Mouse (Mus musculus) CH12.LX (cell line): ENCODE results near the gene Pde11a. TPM values are rescaled to one million over a fixed set of nuclear protein-coding genes. Genes with fewer than 3 reads are reported as not detected.

Source experiments
- DNase-seq: peaks from one replicate; pipeline ENCODE4 v3.0.0-alpha.2; 2013; ENCODE audit errors: extremely low read depth
- H3K27ac ChIP-seq: 2 replicates; pipeline ENCODE4 v1.5.1; 2012; ENCODE audit warnings: low read depth, mild to moderate bottlenecking, control low read depth, moderate library complexity; ENCODE audit not compliant: insufficient read depth
- H3K27me3 ChIP-seq: replicated peaks from 2 replicates; pipeline ENCODE3; 2012; ENCODE audit warnings: inconsistent platforms
- H3K36me3 ChIP-seq, 2 experiments: replicated peaks in 1 of 2; 2 replicates each; pipeline versions ENCODE3 to v1.6.1; 2012; ENCODE audit warnings: inconsistent platforms in 1 of 2, low read length in 1 of 2, mild to moderate bottlenecking in 1 of 2, mixed read lengths in 1 of 2, moderate library complexity in 1 of 2; ENCODE audit not compliant: control insufficient read depth in 1 of 2, insufficient read depth in 1 of 2
- H3K4me1 ChIP-seq, 2 experiments: 2 replicates each; pipeline ENCODE4 v1.6.1; 2012; ENCODE audit warnings: inconsistent platforms in 1 of 2, moderate library complexity in 1 of 2; ENCODE audit not compliant: insufficient read depth in 2 of 2, control insufficient read depth in 1 of 2
- H3K4me2 ChIP-seq: 2 replicates; pipeline ENCODE4 v1.6.1; 2012; ENCODE audit warnings: low read depth, mild to moderate bottlenecking, control low read depth; ENCODE audit not compliant: poor library complexity, insufficient read depth, severe bottlenecking
- H3K4me3 ChIP-seq, 3 experiments: fragments of 150-350 bp in 1 of 3; sonication (generic) in 1 of 3; replicated peaks in 1 of 3; 2 replicates each; pipeline versions ENCODE3 to v1.5.1; 2011 to 2012; ENCODE audit warnings: low read depth in 2 of 3, low read length in 2 of 3, mild to moderate bottlenecking in 2 of 3, moderate library complexity in 2 of 3, control low read depth in 1 of 3, improper control_type of control experiment in 1 of 3, inconsistent platforms in 1 of 3, mixed read lengths in 1 of 3; ENCODE audit not compliant: poor library complexity in 1 of 3
- H3K79me2 ChIP-seq: replicated peaks from 2 replicates; pipeline ENCODE4 v1.6.1; 2012; ENCODE audit warnings: mild to moderate bottlenecking, moderate library complexity; ENCODE audit not compliant: control insufficient read depth, poor library complexity, insufficient read depth, severe bottlenecking; ENCODE audit errors: extremely low read depth
- H3K9ac ChIP-seq: 2 replicates; pipeline ENCODE4 v1.6.1; 2012; ENCODE audit warnings: low read depth, mild to moderate bottlenecking, control low read depth, moderate library complexity; ENCODE audit not compliant: insufficient read depth
- H3K9me3 ChIP-seq: replicated peaks from 2 replicates; pipeline ENCODE3; 2012; ENCODE audit warnings: low read length, inconsistent platforms, mixed read lengths
- CHD1 ChIP-seq: IDR thresholded peaks from 2 replicates; pipeline ENCODE4 v1.6.1; 2012; ENCODE audit warnings: low read depth, low read length, improper control_type of control experiment, inconsistent platforms
- CHD2 ChIP-seq: IDR thresholded peaks from 2 replicates; pipeline ENCODE4 v1.6.1; 2011; ENCODE audit warnings: low read length, improper control_type of control experiment
- EP300 ChIP-seq: IDR thresholded peaks from 2 replicates; pipeline ENCODE4 v1.6.1; 2011; ENCODE audit warnings: low read length, improper control_type of control experiment
- ETS1 ChIP-seq: conservative IDR thresholded peaks from 2 replicates; pipeline ENCODE4 v1.6.1; 2012; ENCODE audit warnings: low read depth, mild to moderate bottlenecking, inconsistent platforms, low read length, improper control_type of control experiment, moderate library complexity
- GABPA ChIP-seq: IDR thresholded peaks from 2 replicates; pipeline ENCODE4 v1.6.1; 2012; ENCODE audit warnings: low read depth, low read length, improper control_type of control experiment, inconsistent platforms; ENCODE audit not compliant: insufficient replicate concordance
- IRF4 ChIP-seq: IDR thresholded peaks from 2 replicates; pipeline ENCODE4 v1.6.1; 2014; ENCODE audit warnings: low read depth, mild to moderate bottlenecking, inconsistent platforms, low read length, improper control_type of control experiment
- JUND ChIP-seq: conservative IDR thresholded peaks from 2 replicates; pipeline ENCODE4 v1.6.1; 2011; ENCODE audit warnings: low read depth, low read length, improper control_type of control experiment
- KAT2A ChIP-seq: IDR thresholded peaks from 2 replicates; pipeline ENCODE4 v1.6.1; 2012; ENCODE audit warnings: low read length, improper control_type of control experiment, inconsistent platforms; ENCODE audit not compliant: insufficient replicate concordance
- MAFK ChIP-seq: IDR thresholded peaks from 2 replicates; pipeline ENCODE4 v1.6.1; 2011; ENCODE audit warnings: low read length, improper control_type of control experiment; ENCODE audit not compliant: insufficient replicate concordance
- MAX ChIP-seq: IDR thresholded peaks from 2 replicates; pipeline ENCODE4 v1.6.1; 2011; ENCODE audit warnings: low read length, improper control_type of control experiment
- MAZ ChIP-seq: IDR thresholded peaks from 2 replicates; pipeline ENCODE4 v1.6.1; 2012; ENCODE audit warnings: low read depth, mild to moderate bottlenecking, inconsistent platforms, low read length, improper control_type of control experiment, moderate library complexity
- MXI1 ChIP-seq: IDR thresholded peaks from 2 replicates; pipeline ENCODE4 v1.6.1; 2011; ENCODE audit warnings: mild to moderate bottlenecking, low read depth, low read length, improper control_type of control experiment
- NELFE ChIP-seq: IDR thresholded peaks from 2 replicates; pipeline ENCODE4 v1.6.1; 2011; ENCODE audit warnings: low read depth, low read length, improper control_type of control experiment
- POLR2A ChIP-seq: IDR thresholded peaks from 2 replicates; pipeline ENCODE4 v1.6.1; 2011; ENCODE audit warnings: low read depth, mild to moderate bottlenecking, improper control_type of control experiment, low read length
- RAD21 ChIP-seq: IDR thresholded peaks from 2 replicates; pipeline ENCODE4 v1.6.1; 2011; ENCODE audit warnings: low read depth, mild to moderate bottlenecking, low read length, improper control_type of control experiment, moderate library complexity
- RCOR1 ChIP-seq: conservative IDR thresholded peaks from 2 replicates; pipeline ENCODE4 v1.6.1; 2012; ENCODE audit warnings: low read depth, mild to moderate bottlenecking, inconsistent platforms, low read length, improper control_type of control experiment
- TCF12 ChIP-seq: IDR thresholded peaks from 2 replicates; pipeline ENCODE4 v1.6.1; 2014; ENCODE audit warnings: low read depth, mild to moderate bottlenecking, inconsistent platforms, low read length, improper control_type of control experiment
- USF1 ChIP-seq: IDR thresholded peaks from 2 replicates; pipeline ENCODE4 v1.6.1; 2014; ENCODE audit warnings: low read depth, mild to moderate bottlenecking, inconsistent platforms, low read length, improper control_type of control experiment
- ZKSCAN1 ChIP-seq: IDR thresholded peaks from 2 replicates; pipeline ENCODE4 v1.6.1; 2012; ENCODE audit warnings: low read depth, inconsistent platforms, low read length, improper control_type of control experiment, borderline replicate concordance
- ZMIZ1 ChIP-seq: IDR thresholded peaks from 2 replicates; pipeline ENCODE4 v1.6.1; 2012; ENCODE audit warnings: low read depth, mild to moderate bottlenecking, inconsistent platforms, low read length, improper control_type of control experiment
- ZNF384 ChIP-seq: IDR thresholded peaks from 2 replicates; pipeline ENCODE4 v1.6.1; 2012; ENCODE audit warnings: low read depth, low read length, improper control_type of control experiment, inconsistent platforms
- dilution Hi-C: fragments of 300-500 bp; cut with MboI; formaldehyde crosslinking; loops from 2 replicates; pipeline ENCODE4 v1.14.3; 2020; ENCODE audit warnings: low sequenced_read_pairs; ENCODE audit not compliant: extremely low pct_unique_long_range_greater_than_20kb, extremely low pct_ligation_motif_present
- in situ Hi-C: fragments of 300-500 bp; cut with MboI; formaldehyde crosslinking; loops from 3 replicates; pipeline ENCODE4 v1.14.3; 2019; ENCODE audit warnings: low sequenced_read_pairs, low pct_ligation_motif_present, low pct_unique_long_range_greater_than_20kb, mixed read lengths
- polyA plus RNA-seq: library from polyadenylated mRNA; unstranded; fragments of >175 nt; gene quantifications from 2 replicates; pipeline ENCODE4 v1.2.1, GENCODE M21; 2012; ENCODE audit warnings: low read depth; ENCODE audit not compliant: insufficient read length
- total RNA-seq, 2 experiments: library from RNA; depleted of rRNA; stranded (reverse); fragments of 300-350 nt in 1 of 2; fragments of >200 nt in 1 of 2; gene quantifications; 2 replicates each; pipeline ENCODE4 v1.2.3; 2012 to 2014

Gene Pde11a
- total and polyA plus RNA-seq, 3 experiments, result 0.14 to 0.38 (median 0.21) TPM

- H3K36me3 ChIP-seq, result no peaks in the 10 kb centered on the region
- in situ Hi-C loops, result no loop called here
These were observed 175.8 kb downstream of the Pde11a start for GRCm38 (mm10) chr2:76162822-76163221.

DNA sequence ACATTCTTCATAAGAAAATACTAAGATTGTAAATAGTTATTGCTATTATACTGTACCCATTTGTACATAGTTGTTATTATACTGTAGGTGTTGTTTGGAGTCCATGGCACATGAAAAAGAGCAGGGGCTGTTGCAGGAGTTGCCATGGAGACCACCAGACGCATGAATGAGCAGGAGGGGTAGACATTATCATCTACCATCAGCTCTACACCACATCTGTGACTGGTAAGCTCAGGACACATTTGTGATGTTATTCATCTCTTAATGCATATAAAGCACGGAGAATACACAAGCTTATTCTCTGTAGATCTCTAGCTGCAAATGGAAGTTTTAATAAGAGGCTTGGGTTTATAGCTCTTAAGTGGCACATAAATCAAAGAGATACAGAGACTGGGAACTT, 179.6 kb downstream of the Pde11a start:
- no peaks in the 10 kb centered on the region for H3K36me3 ChIP-seq
- TF ChIP-seq ETS1, result no peak
- TF ChIP-seq ZMIZ1, result no peak
- H3K4me2 ChIP-seq, result no peak overlapping the region
- DNase-seq, result no peak
- H3K9me3 ChIP-seq, result no peaks in the 10 kb centered on the region
- dilution Hi-C loops, result no loop called here
- no peak overlapping the region for H3K4me3 ChIP-seq
- in situ Hi-C loops, result no loop called here
- H3K4me1 ChIP-seq, result no peaks in the 10 kb centered on the region
- no peaks in the 10 kb centered on the region for H3K27me3 ChIP-seq
- no peak overlapping the region for H3K9ac ChIP-seq
- no peak overlapping the region for H3K27ac ChIP-seq
- H3K79me2 ChIP-seq, result no peaks in the 10 kb centered on the region

More at GRCm38 (mm10) chr2:76162822-76163221, 175.8 kb downstream of the Pde11a start:
- Histone ChIP-seq H3K79me2 (no peaks in the 10 kb centered on the region), H3K27me3 (no peaks in the 10 kb centered on the region), H3K4me2 (no peak overlapping the region), H3K27ac (no peak overlapping the region), H3K4me3 (no peak overlapping the region), H3K4me1 (no peaks in the 10 kb centered on the region), H3K9ac (no peak overlapping the region), H3K9me3 (peaks cover 2% of the 10 kb centered on the region)
- DNase-seq, result no peak
- dilution Hi-C loops, result no loop called here
- TF ChIP-seq TCF12, result no peak
- TF ChIP-seq MAFK, result no peak
- TF ChIP-seq GABPA, result no peak
- TF ChIP-seq IRF4, result no peak
- no peak for TF ChIP-seq CHD1
- no peak for TF ChIP-seq USF1
- TF ChIP-seq RAD21, result no peak
- TF ChIP-seq KAT2A, result no peak
- TF ChIP-seq NELFE, result no peak
- no peak for TF ChIP-seq ZKSCAN1
- no peak for TF ChIP-seq ZNF384
- TF ChIP-seq ETS1, result no peak
- TF ChIP-seq POLR2A, result no peak
- no peak for TF ChIP-seq EP300
- TF ChIP-seq MAZ, result no peak
- no peak for TF ChIP-seq MAX
- no peak for TF ChIP-seq CHD2
- no peak for TF ChIP-seq JUND
- no peak for TF ChIP-seq MXI1
- no peak for TF ChIP-seq RCOR1
